Mouse (Mus musculus): Measurements from ENCODE around the gene Gli2.

DNA sequence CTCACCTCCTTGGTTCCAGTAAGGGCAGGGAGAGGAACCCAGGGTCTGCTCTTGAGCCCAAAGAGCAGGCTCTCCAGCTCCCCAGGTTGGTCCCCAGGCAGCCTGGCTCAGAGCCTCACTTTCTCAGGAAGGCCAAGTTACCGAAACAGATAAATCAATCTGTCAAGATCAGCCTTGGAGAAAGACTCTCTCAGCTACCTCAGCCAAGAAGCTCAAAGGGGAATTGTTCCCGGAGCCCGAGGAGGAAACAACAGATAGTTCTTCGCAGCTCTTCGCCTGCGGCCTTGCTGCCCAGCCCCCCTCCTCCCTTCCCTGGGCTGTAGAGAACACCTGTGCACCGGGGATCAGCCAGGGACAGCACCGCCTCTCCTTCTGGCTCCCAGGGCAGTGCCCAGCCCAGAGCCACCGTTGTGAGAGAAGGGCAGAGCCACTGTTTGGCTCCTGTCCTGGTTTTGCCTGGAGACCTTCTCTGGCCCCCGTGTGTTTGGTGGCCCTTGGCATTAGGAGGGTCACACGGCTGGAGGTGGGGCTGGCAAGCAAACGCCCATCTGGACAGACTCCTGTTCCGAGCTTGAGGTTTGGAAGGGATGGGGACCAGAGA is 44.6 kb upstream of the Gli2 start:
- TF ChIP-seq CTCF (IDR thresholded peaks at IDR 0.05; ENCODE audit: low read depth, low read length) (no peak), GATA1 (IDR thresholded peaks at IDR 0.05; ENCODE audit: borderline replicate concordance, low read length) (no peak), POLR2AphosphoS5 (IDR thresholded peaks at IDR 0.05; ENCODE audit: insufficient replicate concordance, low read depth, low read length) (no peak)
